Mouse (Mus musculus): ENCODE data around the gene Pitpnm2. TPM values are rescaled to one million over a fixed set of nuclear protein-coding genes. Genes with fewer than 3 reads are reported as not detected.
A peak's percentile ranks its signal among the peaks of the same experiment; 100 is the strongest.

Gene Pitpnm2
- polyA plus RNA-seq, 1 experiment: 17.3 TPM

DNA sequence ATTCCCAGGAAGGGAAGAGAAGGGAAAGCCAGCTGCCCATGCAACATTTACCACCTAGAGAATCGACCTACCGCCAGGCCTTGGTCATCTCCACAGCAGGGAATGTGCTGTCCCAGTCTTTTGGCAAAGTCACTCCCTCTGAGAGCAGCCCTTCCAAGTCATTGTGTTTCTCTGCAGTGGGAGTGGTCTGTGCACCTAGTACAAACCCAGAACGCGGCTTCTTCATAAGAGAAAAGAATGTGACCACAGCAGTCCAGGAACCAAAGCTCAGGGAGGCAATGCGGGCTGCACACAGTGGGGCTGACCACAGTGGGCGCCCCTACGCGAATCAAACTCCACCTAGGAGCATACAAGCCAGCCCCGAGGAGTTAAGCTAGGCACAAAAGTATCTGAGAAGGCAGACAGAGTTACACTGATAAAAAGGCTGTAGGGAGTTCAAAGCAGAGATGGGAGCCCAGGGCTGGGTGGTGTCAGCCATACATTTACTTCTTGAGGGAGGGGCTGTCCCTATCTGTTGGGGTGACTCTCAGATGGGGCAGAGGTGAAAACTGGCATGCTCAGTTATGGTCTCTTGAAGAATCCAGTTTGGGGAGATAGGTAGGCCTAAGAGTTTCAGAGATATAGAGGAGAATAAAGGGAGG lies 1.5 kb downstream of the Pitpnm2 start:
- WGBS: 57% methylated on average over 9 of the region's 9 CpGs
- TF ChIP-seq CTCF (conservative IDR thresholded peaks at IDR 0.05; ENCODE audit: insufficient read depth, insufficient read length, low read depth, low read length): no peak
- no peak for TF ChIP-seq POLR2A (IDR thresholded peaks at IDR 0.05; ENCODE audit: low read depth, low read length)
- Histone ChIP-seq H3K27ac (ENCODE audit: insufficient read depth, low read depth, low read length) (peak overlapping the region; percentile 18; the same call in 1 of the 2 replicates), H3K4me1 (ENCODE audit: control insufficient read depth, insufficient read depth, low read length) (peaks cover 4% of the 10 kb centered on the region; the same call in 1 of the 2 replicates), H3K36me3 (ENCODE audit: control insufficient read depth, insufficient read depth, low read length) (no peaks in the 10 kb centered on the region), H3K27me3 (replicated peaks; ENCODE audit: control insufficient read depth, insufficient read depth, low read length) (no peaks in the 10 kb centered on the region), H3K4me3 (ENCODE audit: insufficient read depth, low read depth, low read length) (no peak overlapping the region)
- DNase-seq: peak; percentile 64

DNA sequence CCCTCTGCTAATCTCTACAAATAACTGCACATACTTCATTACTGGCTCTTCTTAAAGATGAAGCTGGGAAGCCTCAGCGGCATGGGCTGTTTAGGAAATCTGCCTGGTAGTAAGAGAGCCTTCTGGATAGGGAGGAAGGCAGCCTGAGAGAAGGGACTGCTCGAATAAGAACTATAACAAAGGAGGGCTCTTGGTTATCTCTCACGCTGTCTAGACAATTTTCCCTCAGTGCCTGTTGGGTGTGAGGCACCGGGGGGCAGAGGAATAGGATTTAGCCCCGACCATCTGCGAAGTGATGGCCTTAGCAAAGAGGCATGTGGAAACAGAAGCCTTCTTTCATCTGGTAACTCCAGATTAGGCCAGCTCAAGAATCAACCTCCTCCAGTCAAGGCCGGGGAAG lies 2.3 kb downstream of the Pitpnm2 start:
- Histone ChIP-seq H3K27me3 (replicated peaks; ENCODE audit: control insufficient read depth, insufficient read depth, low read length) (no peaks in the 10 kb centered on the region), H3K27ac (ENCODE audit: insufficient read depth, low read depth, low read length) (0 out of 2 replicates have a peak overlapping the region, but pooled peaks have one; percentile 9), H3K36me3 (ENCODE audit: control insufficient read depth, insufficient read depth, low read length) (no peaks in the 10 kb centered on the region), H3K4me1 (ENCODE audit: control insufficient read depth, insufficient read depth, low read length) (peaks cover 4% of the 10 kb centered on the region; the same call in 1 of the 2 replicates), H3K4me3 (ENCODE audit: insufficient read depth, low read depth, low read length) (0 out of 2 replicates have a peak overlapping the region, but pooled peaks have one; percentile 6)
- DNase-seq: no peak
- TF ChIP-seq POLR2A (IDR thresholded peaks at IDR 0.05; ENCODE audit: low read depth, low read length) (no peak), CTCF (conservative IDR thresholded peaks at IDR 0.05; ENCODE audit: insufficient read depth, insufficient read length, low read depth, low read length) (no peak)
- 79% methylated on average over 7 of the region's 7 CpGs for WGBS

GRCm38 (mm10) chr5:124244885-124245284 lies 4.7 kb downstream of the Pitpnm2 start:
- Histone ChIP-seq H3K4me3 (ENCODE audit: insufficient read depth, low read depth, low read length) (no peak overlapping the region), H3K27ac (ENCODE audit: insufficient read depth, low read depth, low read length) (no peak overlapping the region), H3K36me3 (ENCODE audit: control insufficient read depth, insufficient read depth, low read length) (no peaks in the 10 kb centered on the region), H3K4me1 (ENCODE audit: control insufficient read depth, insufficient read depth, low read length) (peaks cover 2% of the 10 kb centered on the region; the same call in 1 of the 2 replicates), H3K27me3 (replicated peaks; ENCODE audit: control insufficient read depth, insufficient read depth, low read length) (no peaks in the 10 kb centered on the region)
- whole genome bisulfite sequencing: 86% methylated on average over 7 of the region's 7 CpGs
- no peak for DNase-seq
- TF ChIP-seq CTCF (conservative IDR thresholded peaks at IDR 0.05; ENCODE audit: insufficient read depth, insufficient read length, low read depth, low read length) (no peak), POLR2A (IDR thresholded peaks at IDR 0.05; ENCODE audit: low read depth, low read length) (no peak)

DNA sequence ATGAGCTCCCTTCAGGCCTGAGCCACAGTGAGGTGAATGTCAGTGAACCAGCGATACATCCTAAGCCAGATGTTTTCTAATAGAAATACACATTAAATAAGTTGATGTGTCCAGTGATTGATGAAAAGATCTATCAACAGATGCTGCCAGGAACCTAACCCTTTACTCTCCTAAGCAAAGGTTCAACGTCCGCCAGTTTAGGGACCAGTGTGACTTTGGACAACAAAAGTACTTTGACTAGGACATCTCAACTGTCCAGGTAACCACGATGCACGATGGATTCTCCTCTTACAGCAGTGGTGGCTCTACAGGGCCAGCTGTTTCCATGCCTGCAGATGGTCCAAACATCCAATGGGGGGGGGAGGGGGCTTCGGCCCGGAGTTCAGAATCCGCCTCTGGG lies 5.1 kb downstream of the Pitpnm2 start:
- Histone ChIP-seq H3K4me3 (ENCODE audit: insufficient read depth, low read depth, low read length) (no peak overlapping the region), H3K4me1 (ENCODE audit: control insufficient read depth, insufficient read depth, low read length) (peaks cover 2% of the 10 kb centered on the region; the same call in 1 of the 2 replicates), H3K27me3 (replicated peaks; ENCODE audit: control insufficient read depth, insufficient read depth, low read length) (no peaks in the 10 kb centered on the region), H3K36me3 (ENCODE audit: control insufficient read depth, insufficient read depth, low read length) (no peaks in the 10 kb centered on the region), H3K27ac (ENCODE audit: insufficient read depth, low read depth, low read length) (no peak overlapping the region)
- TF ChIP-seq POLR2A (IDR thresholded peaks at IDR 0.05; ENCODE audit: low read depth, low read length) (no peak), CTCF (conservative IDR thresholded peaks at IDR 0.05; ENCODE audit: insufficient read depth, insufficient read length, low read depth, low read length) (no peak)
- WGBS: 97% methylated on average over 8 of the region's 8 CpGs
- no peak for DNase-seq

- WGBS: 89% methylated on average over 9 of the region's 9 CpGs
- Histone ChIP-seq H3K27me3 (replicated peaks; ENCODE audit: control insufficient read depth, insufficient read depth, low read length) (no peaks in the 10 kb centered on the region), H3K4me1 (ENCODE audit: control insufficient read depth, insufficient read depth, low read length) (0 out of 2 replicates have a peak, but pooled peaks cover 2% of the 10 kb centered on the region), H3K4me3 (ENCODE audit: insufficient read depth, low read depth, low read length) (no peak overlapping the region), H3K27ac (ENCODE audit: insufficient read depth, low read depth, low read length) (no peak overlapping the region), H3K36me3 (ENCODE audit: control insufficient read depth, insufficient read depth, low read length) (no peaks in the 10 kb centered on the region)
- TF ChIP-seq CTCF (conservative IDR thresholded peaks at IDR 0.05; ENCODE audit: insufficient read depth, insufficient read length, low read depth, low read length): no peak
- TF ChIP-seq POLR2A (IDR thresholded peaks at IDR 0.05; ENCODE audit: low read depth, low read length): no peak
- no peak for DNase-seq
These were observed 6.2 kb downstream of the Pitpnm2 start for GRCm38 (mm10) chr5:124243236-124243901.

DNA sequence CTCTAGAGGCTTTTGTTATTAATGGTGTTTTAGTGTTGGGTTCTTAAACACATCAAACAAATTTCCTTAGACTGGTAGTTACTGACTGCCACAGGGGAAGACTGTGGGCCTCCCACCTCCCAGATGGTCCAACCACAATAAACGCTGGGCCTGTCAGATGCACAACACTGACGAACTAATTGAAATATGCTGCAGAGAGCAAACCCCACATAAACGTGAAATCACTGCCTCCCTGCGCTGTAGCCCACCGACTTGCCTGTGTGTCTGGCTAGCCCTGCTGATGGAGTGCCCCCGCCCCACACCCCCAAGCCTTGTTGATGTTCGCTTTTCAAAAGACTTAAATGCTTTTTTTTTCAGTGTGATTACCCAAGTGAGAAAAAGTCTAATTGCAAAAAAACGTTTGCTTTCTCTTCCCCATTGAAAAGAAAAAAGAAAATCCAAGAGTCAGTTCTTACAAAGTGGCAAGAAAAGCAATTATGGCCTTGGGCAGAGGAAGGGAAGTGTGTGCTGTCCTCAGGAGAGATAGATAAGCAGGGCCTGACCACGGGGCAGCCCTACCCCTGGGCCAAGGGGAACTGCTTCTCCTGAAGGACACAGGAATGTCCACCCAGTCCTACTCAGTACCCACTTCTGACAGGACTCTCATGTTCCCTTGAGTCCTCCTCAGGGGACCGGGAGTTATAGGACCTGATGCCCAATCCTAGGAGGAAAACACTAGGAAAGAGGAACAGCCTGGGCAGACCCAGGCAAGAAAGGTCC lies 7.7 kb downstream of the Pitpnm2 start:
- Histone ChIP-seq H3K4me3 (ENCODE audit: insufficient read depth, low read depth, low read length) (no peak overlapping the region), H3K27me3 (replicated peaks; ENCODE audit: control insufficient read depth, insufficient read depth, low read length) (no peaks in the 10 kb centered on the region), H3K36me3 (ENCODE audit: control insufficient read depth, insufficient read depth, low read length) (no peaks in the 10 kb centered on the region), H3K27ac (ENCODE audit: insufficient read depth, low read depth, low read length) (no peak overlapping the region), H3K4me1 (ENCODE audit: control insufficient read depth, insufficient read depth, low read length) (peaks cover 3% of the 10 kb centered on the region; the same call in 1 of the 2 replicates)
- TF ChIP-seq POLR2A (IDR thresholded peaks at IDR 0.05; ENCODE audit: low read depth, low read length) (no peak), CTCF (conservative IDR thresholded peaks at IDR 0.05; ENCODE audit: insufficient read depth, insufficient read length, low read depth, low read length) (no peak)
- DNase-seq: no peak
- 58% methylated on average over 10 of the region's 10 CpGs for WGBS
